Mouse (Mus musculus): ENCODE data around the gene Polr2g.

DNA sequence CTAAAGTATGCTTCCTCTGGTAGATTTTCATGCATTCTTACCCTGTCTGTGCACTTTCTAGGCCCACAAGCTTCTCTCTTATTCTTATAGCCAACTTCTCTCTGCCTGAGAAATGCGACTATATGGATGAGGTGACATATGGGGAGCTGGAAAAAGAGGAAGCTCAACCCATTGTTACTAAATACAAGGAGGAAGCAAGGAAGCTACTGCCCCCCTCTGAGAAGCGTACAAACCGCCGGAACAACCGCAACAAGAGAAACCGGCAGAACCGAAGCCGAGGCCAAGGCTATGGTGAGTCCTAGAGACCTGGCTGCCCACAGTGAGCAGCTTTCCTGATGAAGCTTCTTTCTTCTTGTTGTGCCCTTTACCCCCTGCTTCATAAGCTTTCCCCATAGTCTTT lies 31.3 kb upstream of the Polr2g start, which contains the start of gene AC129217.1:
- TF ChIP-seq CTCF (IDR thresholded peaks at IDR 0.05) = no peak
- TF ChIP-seq EP300 (IDR thresholded peaks at IDR 0.05) = no peak
